Mouse (Mus musculus): ENCODE results near the gene Pard3.

Gene Pard3

DNA sequence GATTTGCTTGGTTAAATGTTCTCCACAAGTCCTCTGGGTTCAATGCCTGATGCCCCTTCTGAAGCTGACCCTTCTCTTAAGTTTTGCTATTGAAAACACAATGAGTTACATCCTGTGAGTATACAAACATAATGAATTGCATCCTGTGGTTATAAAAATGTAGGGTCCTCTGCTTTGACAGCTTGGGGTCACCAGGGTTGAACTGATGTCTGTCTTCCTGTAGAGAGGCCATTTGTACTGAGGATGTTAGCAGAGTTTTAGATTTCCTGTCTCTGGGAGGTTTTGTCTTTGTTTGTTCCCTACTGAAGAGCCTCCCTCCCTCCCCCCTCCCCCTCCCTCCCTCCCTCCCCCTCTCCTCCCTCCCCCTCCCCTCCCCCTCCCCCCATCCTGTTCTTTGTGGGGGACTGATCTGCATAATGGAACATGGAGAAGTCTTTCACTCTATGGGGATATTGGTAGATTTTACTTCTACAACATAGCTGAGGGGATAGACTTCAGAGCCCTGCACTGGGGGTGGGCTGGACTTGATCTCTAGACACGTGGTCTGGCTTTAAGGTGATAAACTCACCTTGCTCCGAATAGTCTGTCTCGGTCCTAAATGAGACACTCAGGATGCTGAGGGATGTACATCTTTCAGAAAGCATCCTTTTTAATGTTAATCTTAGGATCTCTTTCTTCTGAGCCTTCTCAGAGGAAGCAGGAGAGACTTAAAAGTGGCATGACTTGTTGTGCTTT, 261.3 kb downstream of the Pard3 start:
- DNase-seq (ENCODE audit: extremely low read depth, insufficient read length, low spot score) = no peak

- DNase-seq (ENCODE audit: extremely low read depth, insufficient read length, low spot score) = no peak
Measured at GRCm38 (mm10) chr8:127325749-127326148, 262.1 kb downstream of the Pard3 start.

DNA sequence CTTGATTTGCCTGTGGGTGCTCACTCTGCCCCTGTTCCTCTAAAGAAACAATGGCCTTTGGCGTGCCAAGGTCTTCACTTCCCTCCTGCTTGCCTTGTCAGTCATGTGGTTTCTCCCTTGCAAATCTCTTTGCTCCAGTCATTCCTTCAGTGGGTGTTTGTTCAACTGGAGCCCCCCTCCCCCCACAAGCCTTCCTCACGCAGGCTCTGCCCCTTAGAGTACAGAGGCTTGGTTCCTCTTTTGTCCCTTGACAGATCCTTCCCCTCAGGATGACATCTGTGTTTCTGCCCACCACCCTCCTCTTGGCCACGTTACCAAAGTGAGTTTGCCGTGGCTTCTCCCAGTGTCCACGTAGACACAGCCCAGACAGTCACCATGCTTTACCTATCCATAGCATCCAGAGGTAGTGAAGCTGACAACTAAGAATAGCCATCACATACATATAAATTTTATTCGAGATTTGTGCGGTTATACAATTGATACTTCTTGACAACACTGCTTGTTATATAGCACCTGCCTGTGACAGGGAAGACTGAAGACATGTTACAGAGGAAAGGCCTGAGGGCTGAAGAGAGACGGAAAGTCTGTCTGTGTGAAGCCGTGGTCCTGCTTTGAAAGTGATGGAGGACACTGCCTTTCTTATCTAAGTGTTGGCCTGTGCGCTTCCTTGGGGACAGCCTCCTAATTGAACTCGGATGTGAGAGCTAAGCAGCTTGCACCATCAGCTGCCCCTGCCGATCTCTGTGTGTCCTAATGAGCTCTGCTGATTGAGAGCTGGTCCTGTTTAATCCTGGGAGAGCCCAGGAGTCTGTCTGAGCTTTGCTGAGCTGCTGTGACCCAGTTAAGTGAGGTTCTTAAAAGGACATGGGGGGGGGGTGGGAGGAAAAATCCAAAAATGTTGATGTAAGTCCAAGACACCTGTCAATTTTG, 266.8 kb downstream of the Pard3 start:
- DNase-seq (ENCODE audit: extremely low read depth, insufficient read length, low spot score) = no peak

DNA sequence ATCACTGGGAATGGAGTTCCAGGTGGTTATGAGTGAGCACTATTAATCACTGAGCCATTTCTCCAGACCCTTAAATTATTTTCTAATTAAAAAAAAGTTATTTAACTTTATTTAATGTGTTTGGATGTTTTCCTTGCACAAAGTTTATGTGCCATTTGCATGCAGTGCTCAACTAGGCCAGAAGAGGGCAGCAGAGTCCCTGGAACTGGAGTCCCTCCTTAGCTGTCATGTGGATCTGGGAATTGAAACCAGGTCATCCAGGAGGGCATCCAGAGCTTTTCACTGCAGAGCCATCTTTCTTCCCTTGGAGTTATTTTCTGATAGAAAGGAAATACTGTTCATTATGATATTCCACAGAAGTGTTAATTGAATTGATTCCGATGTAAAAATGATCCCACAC, 268.1 kb downstream of the Pard3 start:
- no peak for DNase-seq (ENCODE audit: extremely low read depth, insufficient read length, low spot score)

- DNase-seq (ENCODE audit: extremely low read depth, insufficient read length, low spot score) = no peak
Measured at GRCm38 (mm10) chr8:127335216-127335615, 271.5 kb downstream of the Pard3 start.

- no peak for DNase-seq (ENCODE audit: extremely low read depth, insufficient read length, low spot score)
Measured at GRCm38 (mm10) chr8:127338183-127338582, 274.5 kb downstream of the Pard3 start.

GRCm38 (mm10) chr8:127341046-127341445, 277.4 kb downstream of the Pard3 start:
- no peak for DNase-seq (ENCODE audit: extremely low read depth, insufficient read length, low spot score)

DNA sequence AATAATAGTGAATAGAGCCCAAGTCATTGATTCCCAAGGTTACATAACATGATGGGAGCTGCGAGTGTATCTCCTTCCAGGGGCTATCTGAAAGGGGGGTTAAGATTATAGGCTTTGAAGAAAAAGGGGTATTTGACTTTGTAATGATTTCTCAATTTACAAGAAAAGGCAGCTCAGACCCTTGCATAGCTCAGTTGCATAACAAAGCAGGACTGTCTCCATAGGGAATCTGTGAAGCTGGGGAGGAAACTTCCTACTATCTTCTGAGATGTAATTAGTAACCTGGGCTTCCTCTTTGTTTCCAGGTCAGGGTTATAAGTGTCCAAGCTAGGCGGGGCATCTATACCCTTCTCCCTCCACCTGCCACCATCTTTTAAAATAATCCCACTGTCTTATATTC, 279.4 kb downstream of the Pard3 start:
- no peak for DNase-seq (ENCODE audit: extremely low read depth, insufficient read length, low spot score)

- no peak for DNase-seq (ENCODE audit: extremely low read depth, insufficient read length, low spot score)
Measured at GRCm38 (mm10) chr8:127344421-127344820, 280.7 kb downstream of the Pard3 start.

DNA sequence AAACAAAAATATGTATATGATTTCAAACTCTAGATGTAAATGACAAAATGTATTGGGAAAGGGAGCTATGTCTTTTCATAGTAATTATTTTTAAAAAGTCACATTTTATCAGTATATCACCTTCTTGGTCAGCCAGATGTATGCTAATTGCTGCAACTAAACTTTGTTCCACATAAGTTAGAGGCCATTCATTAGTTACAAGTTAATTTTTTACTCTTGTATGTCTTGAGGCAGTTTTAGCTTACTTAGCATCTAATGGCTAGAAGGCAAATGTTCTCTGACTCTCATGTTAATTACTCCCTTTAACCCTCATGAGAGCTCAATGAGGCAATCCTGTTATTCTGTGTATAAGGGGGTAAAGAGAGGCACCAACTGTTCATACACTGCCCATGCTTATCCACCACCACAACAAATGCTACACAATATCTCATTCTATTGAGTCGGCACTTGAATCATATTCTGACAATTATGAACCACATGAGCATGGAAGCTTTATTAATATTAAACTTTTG, 282.3 kb downstream of the Pard3 start:
- DNase-seq (ENCODE audit: extremely low read depth, insufficient read length, low spot score) = no peak

- DNase-seq (ENCODE audit: extremely low read depth, insufficient read length, low spot score) = no peak
Measured at GRCm38 (mm10) chr8:127347890-127348495, 284.3 kb downstream of the Pard3 start.

DNA sequence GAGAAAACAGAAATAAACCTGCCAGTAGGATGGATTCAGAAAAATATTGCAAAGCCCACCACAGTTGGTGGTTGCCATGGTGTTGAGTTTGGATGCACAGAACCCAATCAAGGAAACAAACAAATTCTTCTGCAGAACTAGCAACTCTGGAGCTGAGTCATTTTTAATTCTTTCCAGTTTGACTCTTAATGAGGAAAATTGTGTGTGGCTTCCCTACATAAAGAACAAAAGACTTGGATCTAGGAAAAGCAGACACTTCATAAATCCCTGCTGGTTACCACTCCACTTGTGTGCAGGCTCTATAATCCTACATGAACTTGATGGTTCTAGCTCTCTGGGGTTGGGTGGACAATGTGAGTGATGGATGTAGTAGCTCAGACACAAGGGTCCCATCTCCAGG, 298.1 kb downstream of the Pard3 start:
- DNase-seq (ENCODE audit: extremely low read depth, insufficient read length, low spot score) = no peak

DNA sequence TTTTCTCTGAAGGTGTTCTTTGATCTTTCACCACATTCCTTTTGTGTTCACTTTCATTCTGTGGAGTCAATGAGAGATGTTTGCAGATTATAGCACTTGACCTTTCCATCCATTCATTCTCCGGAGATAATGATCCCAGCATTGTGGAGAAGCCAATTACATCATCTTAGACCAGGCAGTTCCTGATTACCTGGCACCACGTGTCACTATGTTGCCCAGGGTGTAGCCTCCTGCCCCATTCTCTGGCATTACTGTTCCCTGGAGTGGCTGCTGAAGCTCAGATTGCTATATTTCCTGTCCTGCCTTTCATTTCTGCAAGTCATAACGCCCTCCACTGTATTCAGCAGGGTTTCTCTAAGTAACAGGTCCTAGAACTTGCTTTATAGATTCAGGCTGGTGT, 304.7 kb downstream of the Pard3 start:
- no peak for DNase-seq (ENCODE audit: extremely low read depth, insufficient read length, low spot score)

- DNase-seq (ENCODE audit: extremely low read depth, insufficient read length, low spot score) = peak; percentile 2
Measured at GRCm38 (mm10) chr8:127371326-127371949, 307.7 kb downstream of the Pard3 start.

DNA sequence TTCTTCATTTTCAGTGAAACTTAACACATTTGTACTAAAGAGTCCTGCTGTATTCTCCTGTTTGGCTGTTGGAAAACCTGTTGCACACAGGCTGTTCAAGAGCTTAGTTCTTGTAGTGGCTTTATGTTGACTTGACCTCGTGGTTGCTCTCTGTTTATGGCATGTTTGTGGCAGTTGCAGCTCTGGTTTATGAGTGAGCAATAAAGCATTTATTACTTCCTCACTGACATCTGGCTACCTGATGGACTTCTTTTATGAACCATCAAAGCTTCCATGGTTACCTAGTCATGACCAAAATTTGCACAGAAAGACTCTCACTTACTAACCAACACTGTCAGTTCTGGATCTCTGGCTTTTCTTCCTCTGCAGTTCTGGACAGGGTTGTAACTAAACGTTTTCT, 314.1 kb downstream of the Pard3 start:
- no peak for DNase-seq (ENCODE audit: extremely low read depth, insufficient read length, low spot score)

- no peak for DNase-seq (ENCODE audit: extremely low read depth, insufficient read length, low spot score)
Measured at GRCm38 (mm10) chr8:127378994-127379858, 315.5 kb downstream of the Pard3 start.

- DNase-seq (ENCODE audit: extremely low read depth, insufficient read length, low spot score) = no peak
Measured at GRCm38 (mm10) chr8:127381259-127381658, 317.6 kb downstream of the Pard3 start.

GRCm38 (mm10) chr8:127392700-127393099, 329.0 kb downstream of the Pard3 start:
- no peak for DNase-seq (ENCODE audit: extremely low read depth, insufficient read length, low spot score)

DNA sequence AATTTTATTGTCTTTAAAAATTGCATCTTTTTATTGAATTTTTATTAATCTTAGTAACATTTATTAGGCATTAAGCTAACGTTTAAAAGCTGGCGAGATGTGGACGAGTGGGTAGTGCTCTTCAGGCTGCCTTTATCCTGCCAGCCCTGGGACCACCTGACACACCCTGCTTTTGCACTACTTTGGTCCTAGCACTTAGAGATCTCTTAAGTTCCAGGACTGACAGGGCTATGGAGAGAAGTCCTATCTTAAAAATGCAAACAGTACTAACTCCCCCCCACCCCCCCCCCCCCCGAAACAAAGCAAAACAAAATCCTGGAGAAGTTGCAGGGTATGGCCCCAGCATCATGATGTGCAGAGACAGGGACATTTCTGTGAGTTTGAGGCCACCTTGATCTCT, 331.8 kb downstream of the Pard3 start:
- DNase-seq (ENCODE audit: extremely low read depth, insufficient read length, low spot score) = no peak

GRCm38 (mm10) chr8:127405815-127406214, 342.1 kb downstream of the Pard3 start:
- DNase-seq (ENCODE audit: extremely low read depth, insufficient read length, low spot score) = no peak

Data from 3134 (cell line).